Mouse (Mus musculus) heart, embryonic 12.5 days (tissue): Measurements from ENCODE around the gene Rusc2. TPM values are rescaled to one million over a fixed set of nuclear protein-coding genes. Genes with fewer than 3 reads are reported as not detected.

ENCODE experiments used
- ATAC-seq: fragments of 200-750 bp; cut with Nextera tagmentation; 2 replicates; pipeline ENCODE4 v1.8.0; 2017; ENCODE audit warnings: moderate TSS enrichment, moderate library complexity; ENCODE audit not compliant: insufficient number of reproducible peaks, low FRiP score
- H3K27ac ChIP-seq: fragments of 300-500 bp; sonication (generic); 2 replicates; pipeline ENCODE4 v1.5.1; 2016; ENCODE audit warnings: mild to moderate bottlenecking, moderate library complexity; ENCODE audit not compliant: poor library complexity, severe bottlenecking
- H3K27me3 ChIP-seq: fragments of 300-500 bp; sonication (generic); replicated peaks from 2 replicates; pipeline ENCODE4 v1.6.1; 2016; ENCODE audit warnings: mild to moderate bottlenecking, moderate library complexity
- H3K36me3 ChIP-seq: fragments of 300-500 bp; sonication (generic); 2 replicates; pipeline ENCODE4 v1.6.1; 2016; ENCODE audit warnings: mild to moderate bottlenecking, moderate library complexity
- H3K4me1 ChIP-seq: fragments of 300-500 bp; sonication (generic); replicated peaks from 2 replicates; pipeline ENCODE4 v1.6.1; 2016; ENCODE audit warnings: mild to moderate bottlenecking
- H3K4me2 ChIP-seq: fragments of 300-500 bp; sonication (generic); 2 replicates; pipeline ENCODE4 v1.6.1; 2016; ENCODE audit warnings: mild to moderate bottlenecking, moderate library complexity
- H3K4me3 ChIP-seq: fragments of 300-500 bp; sonication (generic); 2 replicates; pipeline ENCODE4 v1.5.1; 2016; ENCODE audit warnings: mild to moderate bottlenecking
- H3K9ac ChIP-seq: fragments of 300-500 bp; sonication (generic); 2 replicates; pipeline ENCODE4 v1.6.1; 2016; ENCODE audit warnings: mild to moderate bottlenecking, moderate library complexity
- H3K9me3 ChIP-seq: fragments of 300-500 bp; sonication (generic); replicated peaks from 2 replicates; pipeline ENCODE4 v1.6.1; 2016; ENCODE audit warnings: mild to moderate bottlenecking, moderate library complexity
- WGBS: fragments of 180-500 bp; shearing (Covaris S2); methylation state at CpG from one replicate; pipeline ENCODE4 v1.1.7; 2016; 5-methylcytosine and 5-hydroxymethylcytosine counted together
- polyA plus RNA-seq: library from polyadenylated mRNA; unstranded; fragments of >200 nt; fragmentation: Nextera tagmentation; extraction: Ambion mirVana; gene quantifications from 2 replicates; pipeline ENCODE4 v1.2.1, GENCODE M21; 2016

The Rusc2 gene
- polyA plus RNA-seq, 1 experiment from 2014 or later = 14.1 TPM

DNA sequence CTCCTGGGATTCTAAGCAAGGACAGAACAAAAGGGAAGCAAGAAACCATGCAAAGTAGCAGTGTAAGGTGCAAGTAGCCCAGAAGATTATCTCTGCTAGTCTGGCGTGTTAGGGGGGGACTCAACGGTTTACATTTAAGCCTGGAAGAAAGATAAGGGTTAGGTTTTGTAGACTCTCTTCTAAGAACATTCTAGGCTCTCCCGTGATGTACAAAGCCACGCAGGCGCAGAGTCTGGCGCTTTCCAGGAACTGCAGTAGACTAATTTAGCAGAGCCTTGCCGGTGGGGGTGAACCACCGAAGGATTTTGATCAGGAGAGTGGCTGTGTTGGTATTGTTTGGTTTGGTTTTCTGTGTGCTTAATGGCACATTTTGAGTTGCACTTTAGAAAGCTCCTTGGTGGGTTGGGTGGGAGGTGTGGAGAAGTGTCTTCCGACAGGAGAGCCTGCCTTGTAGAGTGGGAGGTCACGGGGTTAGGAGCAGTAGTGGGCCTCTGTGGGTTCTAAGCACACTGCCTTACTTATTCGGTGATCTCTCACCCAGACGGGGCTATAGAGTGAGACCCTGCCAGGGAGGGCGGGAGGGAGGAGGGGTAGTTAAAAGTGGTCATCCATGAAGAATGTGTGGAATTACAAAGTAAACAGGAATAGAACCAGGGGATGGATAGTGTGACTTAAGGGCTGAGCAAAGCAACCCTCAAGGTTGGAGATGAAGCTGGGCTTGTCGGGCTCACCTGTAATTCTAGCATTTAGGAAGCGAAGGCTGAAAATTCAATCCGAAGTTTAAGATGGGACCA lies 35.7 kb downstream of the Rusc2 start:
- WGBS = 56% methylated on average over 16 of the region's 16 CpGs
- no peak overlapping the region for H3K4me3 ChIP-seq
- ATAC-seq = no peak
- H3K4me1 ChIP-seq = peaks cover 40% of the 10 kb centered on the region
- H3K27ac ChIP-seq = peak overlapping the region; percentile 45; the same call in 1 of the 2 replicates
- no peaks in the 10 kb centered on the region; the same call in 1 of the 2 replicates for H3K27me3 ChIP-seq
- peak overlapping the region; percentile 2; the same call in 1 of the 2 replicates for H3K9ac ChIP-seq
- no peak overlapping the region for H3K4me2 ChIP-seq
- H3K36me3 ChIP-seq = peaks cover 51% of the 10 kb centered on the region
- no peaks in the 10 kb centered on the region for H3K9me3 ChIP-seq

DNA sequence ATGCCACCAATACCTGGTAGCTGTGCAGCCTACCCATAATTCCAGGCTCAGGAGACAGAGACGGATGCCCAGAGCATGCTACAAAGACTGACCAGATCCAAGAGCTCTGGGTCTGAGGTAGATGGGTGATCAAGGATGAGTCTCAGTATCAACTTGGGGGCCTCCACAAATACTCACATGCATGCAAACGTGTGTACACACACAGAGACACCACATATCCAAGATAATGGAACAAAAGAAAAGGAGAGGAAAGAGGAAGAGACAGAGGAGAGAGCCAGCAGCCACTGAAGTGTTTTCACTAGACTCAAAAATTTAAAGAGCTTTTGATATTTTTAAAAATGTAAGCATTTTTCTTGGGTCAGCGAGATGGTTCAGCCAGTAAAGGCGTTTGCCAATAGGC lies 36.7 kb downstream of the Rusc2 start:
- peaks cover 33% of the 10 kb centered on the region for H3K4me1 ChIP-seq
- WGBS = 73% methylated on average over 4 of the region's 4 CpGs
- H3K36me3 ChIP-seq = peaks cover 61% of the 10 kb centered on the region
- no peak for ATAC-seq
- H3K4me3 ChIP-seq = no peak overlapping the region
- H3K9ac ChIP-seq = no peak overlapping the region
- no peak overlapping the region for H3K4me2 ChIP-seq
- H3K27ac ChIP-seq = no peak overlapping the region
- H3K9me3 ChIP-seq = no peaks in the 10 kb centered on the region
- H3K27me3 ChIP-seq = peaks cover 4% of the 10 kb centered on the region; the same call in 1 of the 2 replicates

DNA sequence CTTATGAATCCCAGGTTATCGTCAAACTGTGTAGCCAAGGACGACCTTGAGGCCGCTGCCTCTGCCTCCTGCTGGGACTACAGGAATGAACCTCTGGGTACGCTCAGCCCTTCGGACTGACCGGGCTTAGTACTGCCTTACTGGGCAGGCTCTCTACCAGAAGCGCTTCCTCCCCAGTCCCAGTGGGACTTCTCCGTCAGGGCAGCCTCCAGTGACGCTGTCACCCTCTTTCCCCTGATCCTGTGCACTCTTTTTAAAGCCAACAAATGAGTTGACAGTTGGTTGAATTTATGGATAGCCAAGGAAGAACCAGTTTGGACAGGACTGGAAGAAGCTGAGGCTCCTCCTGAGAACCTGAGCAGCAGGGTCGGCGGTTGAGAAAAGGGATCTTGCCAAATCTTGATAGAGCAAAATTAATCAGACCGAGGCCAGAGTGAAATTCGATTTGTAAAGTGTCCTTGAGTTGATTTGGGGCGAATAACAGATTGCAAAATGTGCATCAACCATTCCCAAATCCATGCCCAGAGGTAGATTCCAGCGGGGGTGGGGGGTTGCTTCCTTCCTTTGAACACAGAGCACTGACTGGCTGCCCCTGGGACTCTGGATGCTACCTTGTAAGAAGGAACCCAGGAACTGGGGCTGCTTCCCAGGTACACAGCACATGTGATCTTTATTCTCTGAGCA lies 37.3 kb downstream of the Rusc2 start:
- H3K36me3 ChIP-seq = peaks cover 65% of the 10 kb centered on the region
- H3K27me3 ChIP-seq = peaks cover 11% of the 10 kb centered on the region; the same call in 1 of the 2 replicates
- H3K9me3 ChIP-seq = no peaks in the 10 kb centered on the region
- no peak overlapping the region for H3K9ac ChIP-seq
- H3K4me3 ChIP-seq = no peak overlapping the region
- H3K27ac ChIP-seq = no peak overlapping the region
- ATAC-seq = no peak
- WGBS = 49% methylated on average over 15 of the region's 15 CpGs
- no peak overlapping the region for H3K4me2 ChIP-seq
- peaks cover 31% of the 10 kb centered on the region for H3K4me1 ChIP-seq

DNA sequence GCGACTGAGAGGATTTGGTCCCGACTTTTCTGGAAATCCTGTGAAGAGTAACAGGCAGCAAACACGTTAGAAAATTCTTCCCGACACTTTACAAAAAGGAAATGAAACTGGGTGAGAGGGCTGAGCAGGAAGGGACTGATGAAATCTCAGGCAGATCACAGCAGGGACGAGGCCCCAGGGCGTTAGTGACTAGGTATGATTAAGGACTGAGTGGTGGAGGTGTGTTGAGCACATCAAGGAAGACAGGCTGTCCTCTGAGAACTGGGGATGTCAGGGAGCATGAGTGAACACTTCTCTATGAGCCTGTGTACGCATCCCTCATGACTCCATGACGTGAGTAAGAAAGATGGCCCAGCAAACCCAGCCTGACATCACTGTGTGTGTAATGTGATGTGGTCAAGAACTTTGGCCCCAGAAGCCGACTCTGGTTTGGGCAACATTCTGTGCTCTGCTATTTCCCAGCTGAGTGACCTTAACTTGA lies 38.1 kb downstream of the Rusc2 start:
- H3K4me3 ChIP-seq = no peak overlapping the region
- H3K27me3 ChIP-seq = peaks cover 18% of the 10 kb centered on the region
- peaks cover 65% of the 10 kb centered on the region for H3K36me3 ChIP-seq
- ATAC-seq = no peak
- H3K27ac ChIP-seq = no peak overlapping the region
- H3K4me2 ChIP-seq = no peak overlapping the region
- 65% methylated on average over 9 of the region's 9 CpGs for WGBS
- no peak overlapping the region for H3K9ac ChIP-seq
- no peaks in the 10 kb centered on the region for H3K9me3 ChIP-seq
- peaks cover 30% of the 10 kb centered on the region for H3K4me1 ChIP-seq

DNA sequence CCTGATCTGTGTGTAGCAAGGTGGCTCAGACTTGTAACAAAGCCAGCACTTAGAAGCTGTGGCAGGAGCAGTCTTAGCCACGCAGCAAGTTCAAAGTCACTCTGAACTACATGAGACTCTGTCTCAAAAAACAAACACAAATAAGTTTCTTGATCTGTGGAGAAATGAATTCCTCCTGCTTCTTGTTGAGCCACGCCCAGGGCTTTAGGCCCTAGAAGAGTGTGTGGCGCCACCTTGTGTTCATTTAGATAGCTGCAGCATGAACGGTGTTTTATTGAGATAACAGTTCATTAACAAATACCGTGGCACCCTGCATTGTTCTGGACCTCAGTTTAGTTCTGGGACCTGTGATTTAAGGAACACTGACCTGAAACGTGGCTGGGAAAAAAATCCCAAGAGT lies 38.5 kb downstream of the Rusc2 start:
- peaks cover 23% of the 10 kb centered on the region for H3K27me3 ChIP-seq
- ATAC-seq = no peak
- WGBS = 5% methylated on average over 6 of the region's 6 CpGs
- peaks cover 65% of the 10 kb centered on the region for H3K36me3 ChIP-seq
- no peaks in the 10 kb centered on the region for H3K9me3 ChIP-seq
- no peak overlapping the region for H3K4me2 ChIP-seq
- no peak overlapping the region for H3K27ac ChIP-seq
- peaks cover 32% of the 10 kb centered on the region for H3K4me1 ChIP-seq
- H3K9ac ChIP-seq = no peak overlapping the region
- no peak overlapping the region for H3K4me3 ChIP-seq

DNA sequence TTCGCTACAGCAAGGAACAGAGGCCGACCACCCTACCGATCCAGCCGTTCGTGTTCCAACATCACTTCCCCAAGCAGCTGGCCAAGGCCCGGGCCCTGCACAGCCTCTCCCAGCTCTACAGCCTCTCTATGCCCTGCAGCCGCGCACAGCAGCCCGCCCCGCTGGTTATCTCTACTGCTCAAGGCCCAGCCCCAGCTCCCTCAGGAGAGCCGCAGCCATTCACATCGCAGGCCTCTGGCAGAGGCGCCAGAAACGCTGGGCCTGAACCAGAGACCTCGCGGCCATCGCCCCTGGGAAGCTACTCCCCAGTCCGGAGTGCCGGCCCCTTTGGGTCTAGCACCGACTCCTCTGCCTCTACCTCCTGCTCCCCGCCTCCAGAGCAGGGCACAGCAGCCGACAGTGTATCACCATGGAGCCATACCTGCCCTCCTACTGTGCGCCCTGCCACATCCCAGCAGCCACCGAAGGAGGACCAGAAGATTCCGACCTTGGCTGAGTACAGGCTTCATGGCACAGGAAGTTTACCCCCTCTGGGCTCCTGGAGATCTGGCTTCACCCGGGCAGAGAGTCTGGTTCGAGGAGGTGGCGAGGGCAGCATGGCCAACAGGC lies 40.0 kb downstream of the Rusc2 start:
- no peak overlapping the region for H3K9ac ChIP-seq
- no peak overlapping the region for H3K27ac ChIP-seq
- no peak overlapping the region for H3K4me2 ChIP-seq
- peaks cover 65% of the 10 kb centered on the region for H3K36me3 ChIP-seq
- no peak for ATAC-seq
- peaks cover 40% of the 10 kb centered on the region for H3K4me1 ChIP-seq
- H3K9me3 ChIP-seq = no peaks in the 10 kb centered on the region
- H3K27me3 ChIP-seq = peaks cover 37% of the 10 kb centered on the region
- WGBS = 63% methylated on average over 28 of the region's 28 CpGs
- H3K4me3 ChIP-seq = no peak overlapping the region

DNA sequence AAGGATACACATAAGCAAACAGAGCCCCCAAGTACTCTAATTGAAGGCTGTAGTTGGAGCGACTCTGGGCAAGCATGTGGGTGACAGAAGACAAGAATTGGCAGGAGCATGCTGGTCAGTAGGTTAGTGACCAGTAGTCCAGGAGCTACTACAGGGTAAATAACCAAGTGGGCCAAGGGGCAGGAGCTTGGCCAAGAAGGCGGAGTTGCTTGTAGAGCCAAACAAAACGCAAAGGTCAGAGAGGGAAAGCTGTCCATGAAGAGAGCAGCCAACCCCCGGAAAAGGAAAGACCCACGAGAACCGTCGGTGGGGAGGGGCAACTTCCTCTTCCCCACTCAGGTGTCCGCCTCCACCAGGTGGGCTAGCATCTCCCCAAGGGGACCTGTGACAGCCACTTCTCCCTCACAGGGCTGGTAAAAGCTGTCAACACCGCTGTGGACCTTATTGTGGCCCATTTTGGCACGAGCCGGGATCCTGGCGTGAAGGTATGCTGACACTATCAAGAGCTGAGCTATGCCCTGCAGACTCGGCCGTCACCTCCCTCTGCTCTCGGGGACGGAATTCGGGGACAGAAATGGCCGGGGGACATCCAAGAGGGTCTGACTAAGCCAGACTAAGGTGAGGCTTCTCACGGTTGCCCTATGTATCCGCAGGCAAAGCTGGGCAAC lies 41.6 kb downstream of the Rusc2 start:
- Histone ChIP-seq H3K27me3 (peaks cover 54% of the 10 kb centered on the region), H3K9ac (no peak overlapping the region), H3K4me2 (no peak overlapping the region), H3K36me3 (peaks cover 59% of the 10 kb centered on the region), H3K4me3 (no peak overlapping the region), H3K27ac (no peak overlapping the region), H3K4me1 (peaks cover 34% of the 10 kb centered on the region), H3K9me3 (no peaks in the 10 kb centered on the region)
- whole genome bisulfite sequencing = 81% methylated on average over 20 of the region's 20 CpGs
- no peak for ATAC-seq

DNA sequence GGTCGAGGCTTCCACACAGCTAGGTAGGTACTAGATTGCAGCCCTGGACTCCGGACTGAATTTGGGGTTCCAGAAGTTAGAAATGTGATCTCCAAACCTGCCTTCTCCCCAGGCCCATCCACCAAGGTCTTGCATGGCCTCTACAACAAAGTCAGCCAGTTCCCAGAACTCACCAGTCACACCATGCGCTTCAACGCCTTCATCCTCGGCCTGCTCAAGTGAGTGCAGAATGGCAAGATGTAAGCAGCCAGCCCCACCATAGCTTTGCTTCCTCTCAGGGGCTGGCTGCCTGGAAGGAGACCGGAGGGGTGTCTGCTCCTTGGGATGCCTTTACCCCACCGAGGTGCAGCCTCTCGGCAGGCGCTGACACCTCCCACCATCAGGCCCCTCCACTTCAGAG lies 42.3 kb downstream of the Rusc2 start:
- no peak for ATAC-seq
- Histone ChIP-seq H3K9ac (no peak overlapping the region), H3K4me2 (no peak overlapping the region), H3K27ac (no peak overlapping the region), H3K4me1 (peaks cover 36% of the 10 kb centered on the region), H3K9me3 (no peaks in the 10 kb centered on the region), H3K36me3 (peaks cover 55% of the 10 kb centered on the region), H3K4me3 (no peak overlapping the region), H3K27me3 (peaks cover 54% of the 10 kb centered on the region)
- WGBS = 77% methylated on average over 9 of the region's 9 CpGs

DNA sequence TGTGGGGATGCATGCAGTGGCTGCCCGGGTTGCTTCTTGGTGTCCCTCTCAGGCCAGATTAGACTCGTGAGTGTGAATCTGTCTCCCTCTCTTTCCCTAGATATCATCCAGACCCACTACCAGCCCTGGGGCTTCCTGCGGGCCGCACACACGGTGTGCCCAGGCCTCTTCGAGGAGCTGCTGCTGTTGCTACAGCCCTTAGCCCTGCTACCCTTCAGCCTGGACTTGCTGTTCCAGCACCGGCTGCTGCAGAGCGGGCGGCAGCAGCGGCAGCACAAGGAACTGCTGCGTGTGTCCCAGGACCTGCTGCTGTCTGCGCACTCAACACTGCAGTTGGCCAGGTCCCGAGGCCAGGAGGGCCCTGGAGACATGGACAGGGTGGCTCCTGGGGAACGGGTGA lies 43.4 kb downstream of the Rusc2 start:
- H3K36me3 ChIP-seq = peaks cover 55% of the 10 kb centered on the region

DNA sequence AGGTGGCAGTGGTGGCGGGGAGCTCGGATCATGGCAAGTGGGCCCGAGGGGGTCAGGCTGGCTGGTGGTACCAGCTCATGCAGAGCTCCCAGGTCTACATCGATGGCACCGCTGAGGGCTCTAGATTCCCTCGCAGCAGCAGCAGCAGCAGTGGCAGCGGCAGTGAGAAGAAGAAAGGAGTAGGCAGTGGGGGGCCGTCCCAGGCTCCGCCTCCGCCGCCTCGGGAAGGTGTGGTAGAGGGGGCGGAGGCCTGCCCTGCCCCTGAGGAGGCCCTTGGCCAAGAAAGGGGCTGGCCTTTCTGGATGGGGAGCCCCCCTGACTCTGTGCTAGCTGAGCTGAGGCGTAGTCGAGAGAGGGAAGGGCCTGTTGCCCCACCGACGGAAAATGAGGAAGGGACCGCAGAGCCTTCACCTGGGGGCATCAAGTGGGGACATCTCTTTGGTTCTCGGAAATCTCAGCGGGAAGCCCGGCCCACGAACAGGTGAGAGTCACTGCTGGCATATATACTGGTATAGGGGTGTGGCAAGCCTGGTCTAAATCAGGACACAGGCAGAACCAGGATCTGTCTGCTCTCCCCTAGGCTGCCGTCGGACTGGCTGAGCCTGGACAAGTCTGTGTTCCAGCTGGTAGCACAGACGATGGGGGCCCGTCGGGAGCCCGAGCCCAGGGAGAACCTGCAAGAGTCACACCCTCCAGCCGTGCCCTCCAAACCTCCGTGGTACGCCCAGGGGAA lies 44.0 kb downstream of the Rusc2 start:
- no peak overlapping the region for H3K27ac ChIP-seq
- no peaks in the 10 kb centered on the region for H3K9me3 ChIP-seq
- no peak overlapping the region for H3K4me3 ChIP-seq
- peaks cover 55% of the 10 kb centered on the region for H3K36me3 ChIP-seq
- H3K4me2 ChIP-seq = peak overlapping the region; percentile 46; the same call in 1 of the 2 replicates
- peaks cover 63% of the 10 kb centered on the region for H3K27me3 ChIP-seq
- ATAC-seq = no peak
- peak overlapping the region; percentile 50; the same call in 1 of the 2 replicates for H3K9ac ChIP-seq
- H3K4me1 ChIP-seq = peaks cover 30% of the 10 kb centered on the region
- WGBS = 36% methylated on average over 31 of the region's 31 CpGs

More for the DNA sequence above, 43.4 kb downstream of the Rusc2 start:
- no peak overlapping the region for H3K4me3 ChIP-seq
- H3K4me2 ChIP-seq = peak overlapping the region; percentile 46; the same call in 1 of the 2 replicates
- H3K27me3 ChIP-seq = peaks cover 62% of the 10 kb centered on the region
- H3K9me3 ChIP-seq = no peaks in the 10 kb centered on the region
- H3K9ac ChIP-seq = peak overlapping the region; percentile 50; the same call in 1 of the 2 replicates
- ATAC-seq = no peak
- no peak overlapping the region for H3K27ac ChIP-seq
- H3K4me1 ChIP-seq = peaks cover 31% of the 10 kb centered on the region
- WGBS = 29% methylated on average over 14 of the region's 14 CpGs
